In the genomic region with DNA sequence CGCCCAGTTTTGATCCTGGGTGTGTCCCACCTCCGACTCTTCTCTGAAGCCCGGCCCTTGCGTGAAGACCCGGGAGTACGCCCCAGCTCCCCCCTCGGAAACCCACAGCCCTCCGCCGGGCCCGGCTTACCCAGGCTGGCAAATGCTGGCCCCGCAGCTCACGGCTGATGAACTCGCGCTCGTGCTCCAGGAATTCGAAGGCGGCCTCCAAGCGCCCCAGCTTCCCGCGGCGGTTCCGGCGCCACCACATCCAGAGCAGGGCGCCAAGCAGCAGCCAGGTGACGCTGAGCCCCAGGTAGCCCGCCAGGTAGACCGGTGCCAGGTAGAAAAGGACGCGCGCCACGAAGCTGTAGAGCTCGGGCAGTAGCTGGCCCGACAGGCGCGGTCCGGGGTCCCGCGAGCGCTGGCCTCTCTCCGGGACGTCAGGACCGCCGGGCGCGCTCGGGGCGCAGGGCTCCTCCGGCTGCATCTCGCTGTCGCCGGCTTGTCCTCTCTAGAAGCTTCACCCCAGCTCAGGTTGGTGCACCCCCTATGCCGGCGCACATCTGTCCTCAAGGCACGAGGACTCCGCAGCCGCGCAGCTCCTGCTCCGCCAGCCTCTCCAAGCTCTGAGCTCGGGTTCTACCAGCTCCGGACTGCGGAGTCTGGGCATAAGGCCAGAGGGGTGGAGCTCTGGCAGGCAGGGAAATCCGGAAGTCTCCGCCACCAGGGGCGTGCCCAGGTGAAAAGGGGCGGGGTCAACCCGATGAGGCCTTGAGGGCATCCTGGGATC, we compare ENCODE assay signal across 8 mouse cellular contexts. TPM values are rescaled to one million over a fixed set of nuclear protein-coding genes. Genes with fewer than 3 reads are reported as not detected.
DNase-seq lines count a peak whose midpoint lies in the region; ATAC-seq lines count a peak whose summit lies in the region.

A gene (minus strand): TSS at position 637 of the 772 bp plus-strand sequence.

- H3K4me1 ChIP-seq in forebrain, embryonic 13.5 days = peaks cover 14% of the 10 kb centered on the region
- H3K4me1 ChIP-seq in intestine, embryonic 16.5 days (ENCODE audit: control insufficient read depth, insufficient read depth, low read length) = peaks cover 6% of the 10 kb centered on the region; the same call in 1 of the 2 replicates
- peaks cover 4% of the 10 kb centered on the region; the same call in 1 of the 2 replicates for H3K4me1 ChIP-seq in liver, embryonic 12.5 days
- peaks cover 4% of the 10 kb centered on the region; the same call in 1 of the 2 replicates for H3K4me1 ChIP-seq in midbrain, embryonic 16.5 days (ENCODE audit: control insufficient read depth, insufficient read depth, low read length)

- H3K4me3 ChIP-seq in forebrain, embryonic 13.5 days = peak within 1 kb of the TSS; percentile 45
- peak within 1 kb of the TSS; percentile 53 for H3K4me3 ChIP-seq in intestine, embryonic 16.5 days (ENCODE audit: low read length)
- peak within 1 kb of the TSS; percentile 41 for H3K4me3 ChIP-seq in liver, embryonic 12.5 days
- H3K4me3 ChIP-seq in midbrain, embryonic 16.5 days (ENCODE audit: low read depth, low read length) = peak within 1 kb of the TSS; percentile 43

- no peaks in the 10 kb centered on the region for H3K9me3 ChIP-seq in forebrain, embryonic 13.5 days (replicated peaks)
- no peaks in the 10 kb centered on the region for H3K9me3 ChIP-seq in intestine, embryonic 16.5 days (ENCODE audit: control insufficient read depth, low read length)
- no peaks in the 10 kb centered on the region for H3K9me3 ChIP-seq in liver, embryonic 12.5 days (replicated peaks)
- no peaks in the 10 kb centered on the region for H3K9me3 ChIP-seq in midbrain, embryonic 16.5 days (replicated peaks; ENCODE audit: control insufficient read depth, low read length, poor library complexity, severe bottlenecking)

- peaks cover 47% of the 10 kb centered on the region for H3K27me3 ChIP-seq in forebrain, embryonic 13.5 days
- H3K27me3 ChIP-seq in intestine, embryonic 16.5 days (replicated peaks; ENCODE audit: control insufficient read depth, insufficient read depth, low read length) = peaks cover 31% of the 10 kb centered on the region
- peaks cover 92% of the 10 kb centered on the region for H3K27me3 ChIP-seq in liver, embryonic 12.5 days (replicated peaks)
- H3K27me3 ChIP-seq in midbrain, embryonic 16.5 days (ENCODE audit: control insufficient read depth, insufficient read depth, low read depth, low read length) = peaks cover 34% of the 10 kb centered on the region

- peak; percentile 58; the same call in 1 of the 2 replicates for ATAC-seq in forebrain, embryonic 13.5 days
- peak; percentile 86 for ATAC-seq in intestine, embryonic 16.5 days
- peak; percentile 42 for ATAC-seq in liver, embryonic 12.5 days
- ATAC-seq in midbrain, embryonic 16.5 days = peak; percentile 74

- H3K36me3 ChIP-seq in forebrain, embryonic 13.5 days (ENCODE audit: poor library complexity, severe bottlenecking) = no peaks in the 10 kb centered on the region
- no peaks in the 10 kb centered on the region for H3K36me3 ChIP-seq in intestine, embryonic 16.5 days (ENCODE audit: control insufficient read depth, insufficient read depth, low read length)
- no peaks in the 10 kb centered on the region for H3K36me3 ChIP-seq in liver, embryonic 12.5 days
- H3K36me3 ChIP-seq in midbrain, embryonic 16.5 days (ENCODE audit: control insufficient read depth, insufficient read depth, low read length) = no peaks in the 10 kb centered on the region

- H3K27ac ChIP-seq in forebrain, embryonic 13.5 days = no peak within 1 kb of the TSS
- H3K27ac ChIP-seq in intestine, embryonic 16.5 days (ENCODE audit: low read length) = no peak within 1 kb of the TSS
- no peak within 1 kb of the TSS for H3K27ac ChIP-seq in liver, embryonic 12.5 days
- H3K27ac ChIP-seq in midbrain, embryonic 16.5 days (ENCODE audit: low read length) = no peak within 1 kb of the TSS

- WGBS in forebrain, embryonic 13.5 days = under 1% methylated on average over 64 of the region's 66 CpGs
- under 1% methylated on average over 66 of the region's 66 CpGs for WGBS in intestine, embryonic 16.5 days
- WGBS in liver, embryonic 12.5 days (ENCODE audit: insufficient replicate concordance) = 2% methylated on average over 66 of the region's 66 CpGs
- WGBS in midbrain, embryonic 16.5 days = under 1% methylated on average over 66 of the region's 66 CpGs

- peak within 1 kb of the TSS; percentile 57 for H3K9ac ChIP-seq in forebrain, embryonic 13.5 days
- peak within 1 kb of the TSS; percentile 63 for H3K9ac ChIP-seq in intestine, embryonic 16.5 days (ENCODE audit: low read depth, low read length)
- H3K9ac ChIP-seq in liver, embryonic 12.5 days = no peak within 1 kb of the TSS
- H3K9ac ChIP-seq in midbrain, embryonic 16.5 days (ENCODE audit: low read depth, low read length) = peak within 1 kb of the TSS; percentile 51

- peak; percentile 53 to 77 for DNase-seq in adrenal gland, adult (ENCODE audit: inconsistent age in 2 of 2, low spot score in 1 of 2)
- no peak for DNase-seq in adrenal gland, postnatal 4 days (ENCODE audit: low spot score in 2 of 2)
- peak; percentile 53 for DNase-seq in adrenal gland, postnatal 25 days
- peak; percentile 69 for DNase-seq in yolk sac, embryonic 10.5 days (ENCODE audit: low spot score)

- peak within 1 kb of the TSS; percentile 90 for H3K4me2 ChIP-seq in forebrain, embryonic 13.5 days
- H3K4me2 ChIP-seq in intestine, embryonic 16.5 days (ENCODE audit: low read depth, low read length) = peak within 1 kb of the TSS; percentile 99
- H3K4me2 ChIP-seq in liver, embryonic 12.5 days = peak within 1 kb of the TSS; percentile 66
- H3K4me2 ChIP-seq in midbrain, embryonic 16.5 days (ENCODE audit: low read length) = peak within 1 kb of the TSS; percentile 78

RNA-seq across cellular contexts. Expression of the gene that starts here (rescaled TPM):
- total RNA-seq in adrenal gland, postnatal 4 days (2021) = 1 to 10 TPM in 1 of 2 experiments, under 1 TPM in 1; 0.59 to 1.2 TPM
- 0.79 and 1.2 TPM in 2 replicates for total RNA-seq in adrenal gland, postnatal 25 days (2021)
- polyA plus RNA-seq in forebrain, embryonic 13.5 days (2015; fragmentation: Nextera tagmentation; extraction: Ambion mirVana) = 0.26 and 0.31 TPM in 2 replicates
- 0.38 and 0.40 TPM in 2 replicates for polyA plus RNA-seq in intestine, embryonic 16.5 days (2015; fragmentation: Nextera tagmentation; extraction: Ambion mirVana)
- 0.04 and 0.08 TPM in 2 replicates for polyA plus RNA-seq in liver, embryonic 12.5 days (2016; fragmentation: Nextera tagmentation; extraction: Ambion mirVana)
- polyA plus RNA-seq in midbrain, embryonic 16.5 days (2015; fragmentation: Nextera tagmentation; extraction: Ambion mirVana) = 0.78 and 0.99 TPM in 2 replicates

Comparison
In these comparisons a context has a peak if more than half of its experiments do, and no peak if none do; other contexts are left out.
1. DNase-seq: peak in adrenal gland, adult (2 of 2), adrenal gland, postnatal 25 days (single experiment) and yolk sac, embryonic 10.5 days (single experiment); none in adrenal gland, postnatal 4 days (0 of 2).
2. Peak in ATAC-seq, H3K4me3 ChIP-seq, H3K9ac ChIP-seq and H3K4me2 ChIP-seq in forebrain, embryonic 13.5 days; RNA of the gene not detected or under 1 TPM.
3. Peak in ATAC-seq, H3K4me3 ChIP-seq, H3K9ac ChIP-seq and H3K4me2 ChIP-seq in intestine, embryonic 16.5 days; RNA of the gene not detected or under 1 TPM.
4. Peak in ATAC-seq, H3K4me3 ChIP-seq and H3K4me2 ChIP-seq in liver, embryonic 12.5 days; RNA of the gene not detected or under 1 TPM.
5. Peak in ATAC-seq, H3K4me3 ChIP-seq, H3K9ac ChIP-seq and H3K4me2 ChIP-seq in midbrain, embryonic 16.5 days; RNA of the gene not detected or under 1 TPM.
6. Peak in every context shown above with its lines, with median percentiles within 50 percentile points of each other: ATAC-seq, H3K4me2 ChIP-seq and H3K4me3 ChIP-seq.